Mouse (Mus musculus) liver, adult (tissue): ENCODE results near the gene Arl4c.

ENCODE experiments used
- GATA4 ChIP-seq: IDR thresholded peaks from 2 replicates; pipeline ENCODE4 v1.6.1; 2014; ENCODE audit warnings: mild to moderate bottlenecking, low read length; ENCODE audit not compliant: insufficient replicate concordance

Arl4c gene

DNA sequence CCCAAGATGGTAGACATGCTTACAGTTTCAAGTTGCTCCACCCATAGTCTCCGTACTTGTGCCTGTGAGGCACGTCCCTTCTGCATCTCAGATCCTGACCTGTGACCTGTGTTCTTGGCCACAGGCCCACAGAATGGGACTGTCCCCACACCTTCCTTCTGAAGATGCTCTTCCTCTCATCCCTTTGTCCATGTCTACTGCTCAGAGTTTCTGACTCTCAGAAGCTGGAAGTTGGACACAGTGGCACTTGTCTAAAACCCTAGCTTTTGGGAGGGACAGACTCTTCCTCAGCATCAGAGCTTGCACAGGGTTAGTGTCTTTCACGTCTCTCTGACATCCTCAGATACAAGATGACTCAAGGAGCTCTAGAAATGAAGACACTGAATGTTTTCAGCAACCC lies 6.2 kb upstream of the Arl4c start:
- TF ChIP-seq GATA4: no peak

DNA sequence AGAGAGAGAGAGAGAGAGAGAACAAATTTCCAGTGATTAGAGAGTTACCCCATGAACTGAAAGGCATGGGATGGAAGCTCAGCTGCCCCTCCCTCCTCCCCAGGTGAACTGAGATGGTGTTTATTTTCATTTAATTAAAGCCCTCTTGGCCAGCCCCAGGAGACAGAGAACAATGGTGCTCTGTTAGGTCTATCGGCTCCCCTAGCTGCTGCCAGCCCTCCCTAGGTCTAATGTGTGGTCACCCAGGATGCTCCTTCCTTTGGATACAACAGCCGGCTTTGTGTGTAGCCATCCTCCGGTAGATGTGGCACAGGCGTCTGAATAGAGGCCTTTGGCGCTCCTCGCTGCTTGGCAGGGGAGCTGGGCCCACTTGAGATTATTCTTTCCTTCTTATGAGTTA lies 5.5 kb upstream of the Arl4c start:
- TF ChIP-seq GATA4: no peak

DNA sequence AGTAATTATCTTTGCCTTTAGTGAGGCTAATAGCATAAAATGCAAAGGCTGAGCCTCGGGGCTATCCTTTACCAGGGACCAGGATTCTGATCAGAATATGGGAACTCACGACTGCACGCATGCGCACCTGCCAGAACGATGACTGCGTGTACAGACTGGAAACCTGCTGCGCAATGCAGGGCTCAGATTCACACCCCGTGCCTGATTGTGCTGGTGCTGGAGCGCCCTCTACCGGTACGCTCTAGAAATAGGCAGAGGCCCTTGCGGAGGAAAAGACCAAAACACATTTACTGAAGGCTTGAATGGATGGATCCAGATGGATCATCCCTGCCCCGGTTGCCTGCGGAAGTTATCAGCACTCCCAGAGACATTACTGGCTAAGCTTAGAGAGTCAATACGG lies 3.8 kb upstream of the Arl4c start:
- no peak for TF ChIP-seq GATA4

DNA sequence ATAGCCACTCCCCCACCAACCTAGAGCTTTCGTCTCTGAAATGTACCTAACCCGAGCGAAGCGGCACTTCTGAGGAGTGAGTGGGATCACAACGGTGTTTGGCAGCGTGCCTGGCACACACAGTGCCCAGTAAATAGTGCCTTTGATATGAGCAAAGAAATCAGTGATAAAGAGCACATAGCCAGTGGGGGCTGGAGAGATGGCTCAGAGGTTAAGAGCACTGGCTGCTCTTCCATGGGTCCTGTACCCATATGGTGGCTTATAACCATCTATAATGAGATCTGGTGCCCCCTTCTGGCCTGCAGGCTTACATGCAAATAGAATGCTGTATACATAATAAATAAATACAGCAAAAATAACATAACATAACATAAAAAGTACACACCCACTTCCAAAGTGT lies 3.0 kb upstream of the Arl4c start:
- TF ChIP-seq GATA4: no peak

DNA sequence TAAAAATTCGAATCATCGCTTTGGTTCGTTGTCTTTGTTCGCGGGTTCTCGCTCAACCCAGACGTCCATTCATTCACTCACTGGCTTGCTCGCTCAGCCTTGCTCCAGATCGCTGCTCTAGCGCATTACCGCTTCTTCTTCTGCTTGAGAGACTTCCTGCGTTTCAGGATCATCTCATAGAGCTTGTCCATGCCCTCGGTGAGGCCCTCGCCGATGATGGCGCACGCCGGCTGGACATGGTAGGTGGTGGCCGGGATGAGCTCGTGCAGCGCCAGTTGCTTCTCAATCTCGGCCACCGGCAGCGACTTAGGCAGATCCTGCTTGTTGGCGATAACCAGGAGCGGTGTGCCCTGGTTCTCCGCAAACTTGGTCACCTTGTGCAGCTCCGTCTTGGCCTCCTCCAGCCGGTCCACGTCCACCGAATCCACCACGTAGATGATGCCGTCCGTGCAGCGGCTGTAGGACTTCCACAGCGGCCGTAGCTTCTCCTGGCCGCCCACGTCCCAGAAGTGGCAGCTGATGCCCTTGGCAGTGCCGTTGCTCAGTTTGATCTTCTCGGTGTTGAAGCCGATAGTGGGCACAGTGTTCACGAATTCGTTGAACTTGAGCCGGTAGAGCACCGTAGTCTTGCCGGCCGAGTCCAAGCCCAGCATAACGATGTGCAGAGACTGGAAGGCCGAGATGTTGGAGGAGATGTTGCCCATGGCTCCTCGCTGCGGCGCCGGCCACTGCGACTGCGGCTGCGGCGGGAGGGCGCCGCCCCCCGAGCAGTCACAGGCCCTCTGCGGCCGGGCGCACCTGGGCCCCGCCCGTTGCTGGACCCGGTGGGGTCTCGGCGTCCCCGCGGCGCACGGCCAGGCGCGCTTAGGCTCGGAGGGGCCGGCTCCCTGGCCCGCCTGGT lies 810 bp downstream of the Arl4c start:
- no peak for TF ChIP-seq GATA4

DNA sequence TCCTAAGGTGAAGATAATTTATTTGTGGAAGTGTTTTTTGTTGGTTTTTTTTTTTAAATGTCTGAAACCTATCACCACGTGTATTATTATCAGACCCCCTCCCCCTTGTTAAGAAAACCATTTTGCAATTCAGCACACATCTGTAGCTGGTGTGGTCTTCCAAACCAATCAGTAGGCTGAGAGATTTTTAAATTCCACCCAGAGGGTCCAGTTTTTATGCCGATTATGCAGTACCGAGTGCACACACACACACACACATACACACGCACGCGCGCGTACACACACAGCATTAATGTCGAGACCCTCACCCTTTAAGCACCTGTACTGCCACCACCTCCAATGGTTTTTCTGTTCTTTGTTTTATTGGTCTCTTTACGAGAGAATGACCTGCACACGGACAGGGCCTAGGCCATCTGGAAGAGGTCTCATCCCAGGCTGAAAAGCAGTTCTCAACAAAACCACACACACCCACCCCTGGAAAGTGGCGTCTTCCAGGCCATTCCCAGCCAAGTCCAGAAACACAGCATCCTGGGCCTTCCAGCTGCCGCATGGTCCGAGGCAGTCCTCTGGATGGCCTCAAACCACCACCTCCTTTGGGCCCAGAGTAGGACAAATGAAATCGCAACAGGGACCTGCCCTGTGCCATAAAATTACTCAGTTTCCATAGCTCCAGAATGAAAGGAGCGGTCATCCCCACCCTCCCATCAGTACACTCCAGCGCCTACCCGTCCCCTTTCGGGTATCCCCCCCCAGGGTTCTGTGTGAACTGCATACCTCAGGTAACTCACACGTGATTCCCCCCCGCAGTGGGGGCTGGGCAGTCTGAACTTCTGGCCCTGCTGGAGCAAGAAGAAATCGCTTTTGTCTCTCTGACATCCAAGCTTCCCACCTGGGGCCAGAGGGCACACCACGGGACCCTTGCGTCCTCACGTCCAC lies 1.9 kb downstream of the Arl4c start:
- TF ChIP-seq GATA4: no peak

DNA sequence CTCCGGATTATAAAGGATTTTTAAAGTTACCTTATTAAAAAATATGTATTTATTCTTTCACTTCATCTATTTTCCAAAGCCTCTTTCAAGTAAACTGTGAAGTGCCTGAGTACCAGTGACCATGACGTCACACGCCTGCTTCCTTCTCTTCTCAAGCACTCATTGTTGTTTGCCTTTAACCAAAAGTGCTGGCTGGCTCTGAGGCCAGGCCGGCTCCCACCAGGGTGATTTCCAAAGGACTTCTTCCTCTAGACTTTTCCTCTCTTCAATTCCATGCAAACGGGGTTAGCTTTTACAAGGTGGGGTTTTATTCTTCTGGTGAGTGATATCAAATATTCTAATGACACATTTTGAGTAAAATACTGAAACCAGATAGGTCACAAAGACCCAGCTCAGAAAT lies 2.6 kb downstream of the Arl4c start:
- TF ChIP-seq GATA4: no peak

DNA sequence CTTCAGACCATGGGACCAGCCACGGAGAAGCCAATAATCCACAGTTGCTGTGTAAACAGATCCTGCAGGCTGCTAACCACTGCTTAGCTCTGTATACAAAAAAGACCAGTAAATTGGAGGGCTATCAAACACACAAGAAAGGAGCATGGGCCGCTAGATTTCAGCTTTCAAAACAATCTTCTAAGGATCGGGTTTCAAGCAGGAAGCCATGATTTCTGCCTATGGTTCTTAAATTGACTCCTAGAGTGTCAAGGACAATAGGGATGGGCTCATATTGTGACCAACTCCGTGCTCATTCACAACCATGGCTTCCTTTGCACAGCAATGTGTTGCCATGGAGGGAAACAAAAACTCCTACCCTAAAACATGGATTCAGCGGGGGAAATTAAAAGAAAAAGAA lies 3.1 kb downstream of the Arl4c start:
- no peak for TF ChIP-seq GATA4

DNA sequence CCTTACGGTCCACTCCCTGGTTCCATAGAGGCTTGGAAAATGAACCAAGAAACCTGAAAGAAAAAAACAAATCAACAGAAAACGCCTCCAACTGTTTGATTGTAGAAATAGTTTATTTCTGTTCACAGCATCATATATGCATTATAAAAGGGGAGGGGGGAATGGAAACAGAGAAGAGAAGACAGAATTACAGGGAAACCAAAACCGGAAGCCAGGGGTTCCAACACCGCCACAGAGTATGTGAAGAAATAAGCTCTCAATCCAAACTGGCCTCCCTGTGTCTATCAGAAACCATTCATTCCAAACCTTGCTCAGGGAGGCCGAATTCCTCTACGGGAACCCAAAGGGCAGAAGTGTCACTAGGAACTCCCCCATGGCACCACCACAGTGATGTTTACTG lies 3.9 kb downstream of the Arl4c start:
- TF ChIP-seq GATA4: no peak

DNA sequence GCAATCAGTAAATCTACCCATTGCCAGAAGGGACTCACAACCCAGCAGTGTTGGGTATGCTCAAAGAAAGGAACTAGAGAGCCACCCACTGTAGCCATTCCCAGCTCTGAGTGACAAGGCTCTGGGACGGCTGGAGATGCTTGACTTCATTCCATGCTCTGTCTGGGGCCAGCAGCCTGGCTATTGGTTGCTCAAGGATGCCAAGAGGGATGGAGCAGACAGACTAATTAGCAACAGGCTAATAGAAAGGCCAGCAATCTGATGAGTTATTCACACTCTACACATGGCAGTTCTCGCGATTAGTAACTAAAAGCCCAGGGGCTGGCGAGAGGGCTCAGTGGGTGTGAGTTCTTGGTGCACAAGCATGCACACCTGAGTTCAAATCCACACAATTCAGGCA lies 5.6 kb downstream of the Arl4c start:
- TF ChIP-seq GATA4: no peak

DNA sequence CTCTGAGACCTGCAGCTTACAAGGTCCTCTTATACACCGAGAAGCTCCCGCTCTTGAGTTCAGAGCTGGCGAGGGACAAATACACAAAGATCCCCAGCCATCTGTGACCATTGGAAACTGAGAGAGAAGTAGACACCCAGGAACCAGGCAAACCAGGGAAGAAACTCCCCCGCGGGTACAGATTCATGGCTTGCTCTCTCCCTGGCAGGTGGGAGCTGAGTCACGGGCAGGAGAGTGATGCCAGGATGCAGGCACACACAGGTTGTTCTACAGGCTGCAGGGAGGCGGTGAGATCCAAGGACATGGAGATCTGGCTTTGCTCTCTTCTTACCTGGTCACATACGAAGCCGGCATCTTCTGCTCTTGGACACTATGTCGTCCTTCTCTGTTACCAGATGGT lies 7.7 kb downstream of the Arl4c start:
- TF ChIP-seq GATA4: no peak

DNA sequence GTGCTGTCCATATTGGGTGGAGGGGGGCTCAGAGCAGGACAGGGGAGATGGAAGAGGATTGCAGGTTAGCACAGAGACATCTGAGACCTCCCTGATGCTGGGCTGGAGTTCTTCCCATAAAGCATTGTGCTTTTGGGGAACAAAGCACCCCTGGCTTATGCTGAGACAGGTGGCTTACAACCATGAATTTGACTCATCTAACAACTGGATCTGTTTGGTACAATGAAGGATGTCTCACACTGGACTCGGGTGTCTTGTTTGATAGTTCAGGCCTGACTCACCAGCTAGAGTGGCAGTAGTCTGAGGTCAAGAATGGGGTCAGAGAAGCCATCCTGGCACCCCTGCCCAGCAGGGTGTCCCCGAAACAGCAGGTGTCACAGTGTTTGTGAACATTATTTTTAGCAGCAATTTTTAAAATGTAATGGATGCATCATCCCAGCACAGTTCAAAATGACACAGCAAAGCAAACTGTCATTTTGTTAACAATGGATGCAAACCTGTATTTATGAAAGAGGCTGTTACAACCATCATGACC lies 9.7 kb downstream of the Arl4c start:
- TF ChIP-seq GATA4: no peak

DNA sequence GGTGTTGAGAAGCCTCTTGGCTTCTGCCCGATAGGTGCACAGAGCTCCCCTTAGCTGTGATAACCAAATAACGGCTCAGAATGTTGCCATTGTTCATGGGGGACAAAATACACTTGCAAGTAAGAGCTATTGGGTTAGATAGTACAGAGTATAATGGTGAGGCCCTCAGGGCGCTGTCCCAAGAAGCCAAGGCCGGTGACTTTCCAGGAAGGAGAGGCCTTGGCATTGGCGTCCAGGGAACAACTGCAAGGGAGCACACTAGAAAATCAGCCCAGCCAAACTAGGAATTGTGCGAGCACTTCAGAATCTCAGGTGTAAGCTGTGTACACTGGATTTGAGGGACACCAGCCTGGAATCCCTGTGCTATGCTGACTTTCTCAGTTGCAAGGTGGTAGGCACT lies 11.4 kb downstream of the Arl4c start:
- TF ChIP-seq GATA4: no peak

DNA sequence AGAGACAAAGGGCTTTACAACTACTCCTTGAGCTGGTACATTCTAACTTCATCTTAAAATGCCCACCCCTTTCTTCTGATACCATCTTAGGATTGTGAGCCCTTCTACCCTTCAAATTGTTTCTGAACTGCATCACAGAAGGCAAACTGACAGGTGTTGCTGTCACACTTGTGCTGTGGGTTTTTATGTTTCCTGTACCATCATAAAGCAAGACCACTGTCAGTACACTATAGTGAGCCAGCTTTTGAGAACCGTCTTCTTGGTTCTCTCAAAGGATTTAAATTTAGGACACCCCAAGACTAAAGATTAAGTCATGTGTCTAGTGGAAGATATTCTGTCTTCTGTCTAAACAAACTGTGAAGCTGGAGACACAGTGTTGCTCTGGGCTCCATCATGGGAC lies 17.3 kb downstream of the Arl4c start:
- TF ChIP-seq GATA4: no peak

DNA sequence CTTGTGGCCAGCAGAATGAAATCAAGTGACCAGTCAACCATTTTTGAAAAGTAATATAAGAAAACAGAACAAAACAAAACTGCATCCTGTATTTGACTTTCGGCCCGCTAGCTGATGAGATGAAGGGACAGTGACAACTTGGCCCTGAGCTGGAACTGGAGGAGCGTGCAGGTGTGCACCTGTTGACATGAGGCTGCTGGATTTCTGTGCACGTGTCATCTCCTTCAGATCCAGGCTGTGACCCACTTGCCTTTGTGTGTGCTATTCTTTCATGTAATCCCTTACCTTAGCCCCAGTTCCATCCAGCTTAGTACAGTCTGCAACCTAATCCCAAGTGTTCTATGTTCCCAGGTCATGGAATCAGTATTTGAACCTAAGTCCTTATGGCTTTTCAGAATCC lies 20.4 kb downstream of the Arl4c start:
- no peak for TF ChIP-seq GATA4

DNA sequence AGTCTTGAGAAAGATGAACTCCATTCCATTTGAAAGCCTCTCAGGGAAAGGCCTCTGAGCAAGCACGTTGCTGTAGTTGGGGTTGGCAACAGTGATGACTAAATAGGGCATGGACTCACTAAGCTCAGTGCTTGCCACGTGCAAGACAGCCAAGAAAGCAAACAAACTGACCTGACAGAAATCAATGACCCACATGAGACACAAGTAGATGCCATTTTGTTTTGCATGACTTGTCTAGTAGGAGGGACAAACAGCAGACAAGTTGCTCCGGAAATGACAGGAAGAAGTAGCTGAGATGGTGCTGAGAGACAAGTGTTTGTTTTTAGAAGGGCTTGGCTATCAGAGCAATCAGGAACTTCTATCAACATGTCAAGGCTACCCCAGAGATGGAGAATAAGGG lies 21.2 kb downstream of the Arl4c start:
- TF ChIP-seq GATA4: no peak
